Mouse (Mus musculus): ENCODE data around the gene Prpf6.

The Prpf6 gene

GRCm38 (mm10) chr2:181689466-181690160, 97.9 kb downstream of the Prpf6 start:
- DNase-seq = no peak

GRCm38 (mm10) chr2:181691083-181691482, 99.4 kb downstream of the Prpf6 start:
- DNase-seq = no peak

- DNase-seq = no peak
Observed at GRCm38 (mm10) chr2:181691571-181691970, 99.9 kb downstream of the Prpf6 start.

GRCm38 (mm10) chr2:181692304-181692703, 100.6 kb downstream of the Prpf6 start:
- DNase-seq = no peak

GRCm38 (mm10) chr2:181693339-181694280, 101.9 kb downstream of the Prpf6 start, which contains the start of gene Rgs19:
Gene Rgs19 (minus strand): TSS chr2:181693977.
- DNase-seq = peak; percentile 72

GRCm38 (mm10) chr2:181694581-181694980, 102.9 kb downstream of the Prpf6 start:
- no peak for DNase-seq

- no peak for DNase-seq
Observed at GRCm38 (mm10) chr2:181695776-181696175, 104.1 kb downstream of the Prpf6 start.

GRCm38 (mm10) chr2:181696801-181697420, 105.2 kb downstream of the Prpf6 start:
- no peak for DNase-seq

GRCm38 (mm10) chr2:181698241-181698640, 106.6 kb downstream of the Prpf6 start, which contains the start of gene Lkaaear1:
Gene Lkaaear1 (minus strand): TSS chr2:181698442.
- DNase-seq = no peak
